Comparison of ENCODE assay signal across 10 mouse cellular contexts in the genomic region with DNA sequence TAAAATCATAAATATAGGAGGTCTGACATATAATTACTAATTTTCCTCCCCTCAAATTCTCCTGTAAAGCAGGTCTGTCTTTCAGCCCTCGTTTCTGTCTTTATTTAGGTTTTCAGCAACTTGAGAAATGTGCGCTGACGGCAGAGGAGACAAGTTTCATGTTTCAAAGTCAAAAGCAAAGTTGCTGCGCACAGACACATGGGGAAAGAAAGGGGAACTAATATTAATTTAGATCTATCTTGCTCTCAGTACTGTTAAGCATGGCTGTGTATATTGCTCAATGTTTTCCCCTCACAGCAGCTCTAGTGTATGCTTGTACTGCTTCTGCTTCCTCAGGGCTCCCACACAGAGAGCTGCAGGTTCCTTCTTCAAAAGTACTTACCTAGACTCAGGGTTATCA. TPM values are rescaled to one million over a fixed set of nuclear protein-coding genes. Genes with fewer than 3 reads are reported as not detected.
DNase-seq lines count a peak whose midpoint lies in the region; ATAC-seq and TF ChIP-seq lines count a peak whose summit lies in the region.
"Had no signal": no experiment of that assay in that cellular context is flagged by ENCODE, and none has a peak within 500 bp of the region (broad histone marks: within the 10 kb centered on the region; RNA-seq: fewer than 3 reads in every experiment).

No protein-coding gene starts in this region.

- H3K27me3 ChIP-seq in spleen, adult 2 months (ENCODE audit: control insufficient read depth, insufficient read depth, low read length): no peaks in the 10 kb centered on the region
- H3K27me3 ChIP-seq in liver, embryonic 12.5 days (replicated peaks): no peaks in the 10 kb centered on the region
- H3K27me3 ChIP-seq in splenic B cell, adult 2 months (ENCODE audit: control insufficient read depth, insufficient read depth, low read length, poor library complexity, severe bottlenecking): no peaks in the 10 kb centered on the region

- WGBS in spleen, adult 2 months: 4% methylated on average over 4 of the region's 4 CpGs
- 20% methylated on average over 4 of the region's 4 CpGs for WGBS in liver, embryonic 12.5 days (ENCODE audit: insufficient replicate concordance)

- TF ChIP-seq POLR2A in spleen, adult 2 months (IDR thresholded peaks at IDR 0.05; ENCODE audit: low read depth, low read length): peak; percentile 28; the same call in 1 of the 2 replicates

- H3K4me3 ChIP-seq in spleen, adult 2 months (ENCODE audit: extremely low read depth, insufficient read depth, insufficient read length): peak overlapping the region; percentile 97
- peak overlapping the region; percentile 93 for H3K4me3 ChIP-seq in liver, embryonic 12.5 days

- no peaks in the 10 kb centered on the region; the same call in 1 of the 2 replicates for H3K36me3 ChIP-seq in spleen, adult 2 months (ENCODE audit: control insufficient read depth, insufficient read depth, low read length)
- peaks cover 18% of the 10 kb centered on the region for H3K36me3 ChIP-seq in liver, embryonic 12.5 days
- H3K36me3 ChIP-seq in splenic B cell, adult 2 months (ENCODE audit: control insufficient read depth, insufficient read depth, low read length, poor library complexity, severe bottlenecking): peaks cover 2% of the 10 kb centered on the region; the same call in 1 of the 2 replicates

- ATAC-seq in liver, embryonic 12.5 days: no peak
- ATAC-seq: forebrain, embryonic 16.5 days had no signal

- no peak for TF ChIP-seq CTCF in spleen, adult 2 months (IDR thresholded peaks at IDR 0.05; ENCODE audit: extremely low read depth, insufficient read depth, insufficient read length, insufficient replicate concordance)

- intact Hi-C loops in heart, postnatal 14 days (cut with DNase I): loop anchor here (5.0 to 10.0 kb wide), 2 partner anchors 172 to 390 kb away; a partner anchor contains a TSS

- peak; percentile 91 for DNase-seq in heart, adult 11 months
- no peak for DNase-seq in heart, postnatal 14 days
- DNase-seq in spleen, adult 2 months (ENCODE audit: low read depth in 1 of 2, low spot score in 2 of 2): peak in 1 of 2 experiments; percentile 45
- no peak for DNase-seq in spleen, postnatal 14 days (ENCODE audit: low spot score in 2 of 2)
- peak; percentile 74 for DNase-seq in splenic B cell, adult 2 months (ENCODE audit: low read depth, low spot score)
- DNase-seq in urinary bladder, adult 18-20 months (ENCODE audit: low spot score in 2 of 2): no peak
- no peak for DNase-seq in adrenal gland, adult 2 months
- DNase-seq: thymus, adult 18-20 months had no signal

- no peaks in the 10 kb centered on the region for H3K9me3 ChIP-seq in liver, embryonic 12.5 days (replicated peaks)

- peak overlapping the region; percentile 79 for H3K4me2 ChIP-seq in liver, embryonic 12.5 days

- H3K9ac ChIP-seq in liver, embryonic 12.5 days: peak overlapping the region; percentile 97

- peaks cover 21% of the 10 kb centered on the region for H3K4me1 ChIP-seq in spleen, adult 2 months (ENCODE audit: control insufficient read depth, insufficient read depth, insufficient read length)
- peaks cover 60% of the 10 kb centered on the region for H3K4me1 ChIP-seq in liver, embryonic 12.5 days

- peak overlapping the region; percentile 100 for H3K27ac ChIP-seq in spleen, adult 2 months (ENCODE audit: insufficient read depth, low read length)
- H3K27ac ChIP-seq in liver, embryonic 12.5 days: peak overlapping the region; percentile 98

RNA-seq across cellular contexts. Expression of a gene that starts 1.7 kb away (rescaled TPM):
- total RNA-seq in heart, postnatal 14 days (2021): 1 to 10 TPM; 3.2 to 4.2 TPM
- polyA plus RNA-seq in spleen, adult 2 months (2012; rRNA removed): 23.5 and 24.3 TPM in 2 replicates
- 36.9 and 39.3 TPM in 2 replicates for polyA plus RNA-seq in liver, embryonic 12.5 days (2016; fragmentation: Nextera tagmentation; extraction: Ambion mirVana)
- total RNA-seq in adrenal gland, adult 2 months (2021): 1 to 10 TPM; 1.6 to 1.8 TPM
- polyA plus RNA-seq in adrenal gland, adult 2 months (2012; rRNA removed): 0.28 and 0.43 TPM in 2 replicates

Comparison
In these comparisons a context has a peak if more than half of its experiments do, and no peak if none do; other contexts are left out.
1. DNase-seq: peak in heart, adult 11 months (single experiment) and splenic B cell, adult 2 months (single experiment); none in heart, postnatal 14 days (0 of 2), spleen, postnatal 14 days (0 of 2), urinary bladder, adult 18-20 months (0 of 2) and adrenal gland, adult 2 months (single experiment).
2. RNA of a gene that starts 1.7 kb away (polyA plus RNA-seq): 36.9 to 39.3 TPM in liver, embryonic 12.5 days and 23.5 to 24.3 TPM in spleen, adult 2 months; 0.28 to 0.43 TPM in adrenal gland, adult 2 months; every median in the first group is over 10 times any median in the second.